Mouse (Mus musculus) thymus, adult 18-20 months (tissue): Measurements from ENCODE around the gene Ufsp1.
"Not testable (repeated sequence)": the region's sequence is repeated elsewhere in the genome, so short reads cannot be mapped to it uniquely, and the experiment has no call there.

ENCODE experiments used
- DNase-seq, 2 experiments: peaks; one replicate each; pipeline ENCODE4 v3.0.0; 2022; ENCODE audit warnings: mixed read lengths in 2 of 2

The Ufsp1 gene

DNA sequence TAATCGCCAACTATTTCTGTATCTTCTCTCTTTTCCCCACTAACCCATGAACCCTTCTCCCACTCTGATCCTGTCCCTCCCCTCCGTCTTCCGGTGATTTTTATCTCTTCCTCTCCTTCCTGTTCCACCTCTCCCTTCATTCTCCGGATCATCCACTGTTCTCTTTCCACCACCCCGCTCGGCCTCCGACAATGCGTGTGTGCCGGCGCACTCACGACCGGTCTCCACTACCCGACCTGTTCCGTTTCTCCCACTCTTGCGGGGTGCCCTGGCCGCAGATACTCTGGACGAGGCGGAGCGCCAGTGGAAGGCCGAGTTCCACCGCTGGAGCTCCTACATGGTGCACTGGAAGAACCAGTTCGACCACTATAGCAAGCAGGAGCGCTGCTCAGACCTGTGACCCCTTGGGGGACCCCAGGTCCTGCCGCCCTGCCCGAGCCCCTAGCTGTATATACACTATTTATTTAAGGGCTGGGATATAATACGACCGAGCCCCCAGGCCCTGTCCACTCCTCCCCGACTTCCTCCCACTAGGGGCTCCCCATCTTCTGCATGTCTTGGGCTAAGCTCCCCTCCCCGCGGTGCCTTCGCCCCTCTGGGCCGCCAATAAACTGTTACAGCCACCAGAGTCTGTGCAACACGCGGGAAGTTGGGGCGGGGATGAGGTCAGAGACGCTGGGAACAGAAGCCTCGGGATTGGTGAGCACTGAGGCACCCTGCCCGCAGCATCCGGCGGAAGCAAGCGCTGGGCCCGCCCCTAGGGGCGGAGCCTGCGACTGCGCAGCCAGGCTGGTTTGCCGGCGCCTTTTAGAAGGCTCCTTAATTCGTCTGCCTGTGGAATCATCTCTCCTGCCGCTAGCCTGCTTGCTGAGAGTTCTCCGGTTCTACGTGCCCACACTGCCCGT is at the start of gene Ufsp1:
Ufsp1 (plus strand) TSS at position 791 of the 905 bp plus-strand sequence.
- DNase-seq, result peak; percentile 90 to 92

DNA sequence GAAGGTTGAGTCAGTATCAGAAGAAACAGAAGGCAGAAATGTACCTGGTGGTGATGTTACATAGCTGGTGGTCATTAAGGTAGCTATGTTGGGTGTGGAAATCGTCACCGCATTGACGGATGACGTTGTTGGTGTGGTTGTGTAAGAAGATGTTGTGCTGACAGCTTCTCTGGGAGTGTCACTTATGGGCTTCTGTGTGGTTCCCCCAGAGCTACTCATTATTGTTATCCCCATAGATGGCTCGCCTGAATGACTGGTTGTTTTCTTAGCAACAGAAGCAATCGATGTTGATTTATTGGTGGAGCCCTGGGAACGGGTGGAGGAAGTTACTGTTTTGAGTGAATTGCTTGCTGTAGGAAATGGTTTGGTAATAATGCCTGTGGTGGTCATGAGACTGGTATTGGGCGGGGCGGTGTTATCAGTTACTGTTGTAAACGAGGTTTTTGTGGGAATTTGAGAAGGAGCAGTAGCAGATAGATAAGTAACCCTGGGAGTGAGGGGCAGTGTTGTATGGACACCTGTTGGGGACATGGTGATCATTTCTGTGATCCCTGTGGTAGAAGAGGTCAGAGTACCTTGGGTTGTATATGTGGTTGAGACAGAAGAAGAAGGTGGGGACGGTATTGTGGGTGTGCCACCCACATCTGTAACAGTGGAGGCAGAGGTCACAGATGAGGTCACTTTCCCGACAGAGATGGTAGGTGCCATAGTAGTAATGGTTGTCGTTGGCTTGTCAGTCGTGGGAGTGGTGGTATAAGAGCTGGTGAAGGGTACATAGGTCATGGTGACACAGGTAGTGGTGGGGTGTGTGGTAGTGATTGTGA is 30.3 kb upstream of the Ufsp1 start:
- DNase-seq, result no peak

DNA sequence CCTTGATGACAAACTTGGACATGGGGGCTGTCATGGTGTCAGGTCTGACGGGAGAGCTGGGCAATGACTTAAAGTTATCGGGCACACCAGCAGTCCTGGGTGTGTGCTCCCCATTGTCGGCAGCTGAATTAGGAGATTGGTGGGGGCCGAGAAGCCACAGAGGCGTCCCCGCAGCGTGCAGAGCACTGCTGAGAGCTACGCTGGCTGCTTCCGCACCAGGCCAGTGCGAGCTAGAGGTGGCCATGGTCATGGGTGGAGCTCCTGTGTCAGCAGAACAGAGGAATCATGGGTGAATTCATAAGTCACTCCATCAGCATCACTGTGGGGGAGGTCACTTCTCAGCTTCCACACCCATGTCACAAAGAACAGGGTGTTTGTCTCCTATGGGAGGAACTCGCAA is 29.6 kb upstream of the Ufsp1 start:
- no peak for DNase-seq

DNA sequence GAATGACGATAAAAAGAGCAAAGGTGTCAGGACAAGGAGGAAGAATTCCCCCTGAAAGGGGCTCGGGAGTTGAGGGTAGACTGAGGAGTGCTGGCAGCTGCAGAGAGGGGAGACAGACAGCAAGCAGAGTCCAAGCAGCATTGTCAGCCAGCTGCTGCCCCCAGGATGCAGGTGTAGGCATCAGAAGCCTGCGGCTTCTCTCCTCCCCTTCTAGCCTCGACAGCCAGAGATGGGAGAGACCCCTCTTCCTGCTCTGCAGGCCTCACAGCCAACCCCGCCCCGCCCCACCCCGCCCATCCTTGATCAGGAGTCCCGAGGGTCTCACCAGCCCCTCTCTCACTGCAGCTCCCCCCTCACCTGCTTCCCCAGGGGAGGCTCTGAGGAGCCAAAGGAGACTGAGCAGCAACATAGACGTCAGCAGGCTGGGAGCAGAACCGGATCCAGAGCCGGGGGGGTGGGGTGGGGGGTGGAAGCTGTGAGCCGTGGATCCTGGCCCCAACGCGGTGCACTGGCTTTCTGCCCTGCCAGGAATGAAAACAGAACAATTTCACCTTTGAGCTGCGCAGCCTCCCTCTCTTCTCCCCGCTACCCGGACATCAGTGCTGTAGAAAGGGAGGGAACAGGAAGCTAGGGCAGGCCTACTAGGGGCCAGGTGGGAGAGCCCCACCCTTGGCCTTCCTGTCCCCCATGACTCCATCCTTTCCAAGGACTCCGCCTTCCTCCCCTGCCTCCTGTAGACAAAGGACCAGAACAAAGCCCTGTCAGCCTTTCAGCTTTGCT is 26.1 kb upstream of the Ufsp1 start:
- peak; percentile 56 to 72 for DNase-seq

DNA sequence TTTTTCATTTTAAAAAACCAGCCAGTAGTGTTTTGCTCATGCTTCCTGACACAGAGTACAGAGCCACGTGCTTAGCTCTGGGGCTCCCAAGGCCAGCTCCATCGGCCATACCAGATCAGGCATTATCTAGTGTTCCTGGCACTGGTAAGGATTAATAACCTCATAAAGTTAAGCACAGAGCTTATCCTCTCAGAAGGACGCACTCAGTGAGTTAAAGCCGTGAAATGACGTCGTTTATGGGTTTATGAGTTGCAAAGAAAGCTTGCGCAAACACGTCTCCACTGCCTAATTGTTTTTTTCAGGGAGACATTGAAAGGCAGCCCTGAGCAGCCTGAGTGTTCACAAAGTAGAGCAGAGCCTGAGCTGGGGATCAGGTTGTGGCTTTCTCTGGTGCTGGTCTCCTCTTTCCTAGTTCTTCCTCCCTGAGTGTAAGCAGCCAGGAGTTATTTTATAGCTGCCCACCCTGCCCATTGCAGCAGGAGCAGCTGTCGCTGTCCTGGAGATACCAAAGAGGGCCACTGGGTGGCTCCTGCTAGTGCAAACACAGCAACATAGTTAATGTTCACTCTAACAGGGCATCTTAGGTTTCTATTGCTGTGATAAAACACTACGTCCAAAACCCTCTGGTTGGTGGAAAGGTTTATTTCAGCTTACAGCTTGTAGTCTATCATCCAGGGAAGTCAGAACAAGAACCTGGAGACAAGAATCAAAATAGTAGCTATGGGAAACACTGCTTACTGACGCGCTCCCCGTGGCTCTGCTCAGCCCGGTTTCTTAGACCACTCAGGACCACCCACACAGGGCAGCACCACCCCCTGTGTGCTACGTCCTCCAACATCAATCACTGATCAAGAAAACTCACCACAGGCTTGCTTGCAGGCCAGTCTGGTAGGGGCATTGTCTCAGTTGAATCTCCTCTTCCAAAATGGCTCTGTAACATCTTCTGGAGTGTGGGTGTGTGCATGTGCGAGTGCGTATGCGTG is 16.8 kb upstream of the Ufsp1 start:
- no peak for DNase-seq

DNA sequence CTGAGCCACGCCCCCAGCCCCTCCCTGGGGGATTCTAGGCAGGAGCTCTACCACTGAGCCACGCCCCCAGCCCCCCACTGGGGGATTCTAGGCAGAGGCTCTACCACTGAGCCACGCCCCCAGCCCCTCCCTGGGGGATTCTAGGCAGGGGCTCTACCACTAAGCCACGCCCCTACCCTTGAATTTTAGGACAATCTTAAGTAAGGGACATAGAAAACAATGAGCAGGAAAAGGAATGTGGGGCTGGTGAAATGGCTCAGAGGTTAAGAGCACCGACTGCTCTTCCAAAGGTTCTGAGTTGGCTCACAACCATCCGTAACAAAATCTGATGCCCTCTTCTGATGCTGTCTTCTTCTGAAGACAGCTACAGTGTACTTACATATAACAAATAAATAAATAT is 10.0 kb upstream of the Ufsp1 start:
- not testable (repeated sequence) for DNase-seq

DNA sequence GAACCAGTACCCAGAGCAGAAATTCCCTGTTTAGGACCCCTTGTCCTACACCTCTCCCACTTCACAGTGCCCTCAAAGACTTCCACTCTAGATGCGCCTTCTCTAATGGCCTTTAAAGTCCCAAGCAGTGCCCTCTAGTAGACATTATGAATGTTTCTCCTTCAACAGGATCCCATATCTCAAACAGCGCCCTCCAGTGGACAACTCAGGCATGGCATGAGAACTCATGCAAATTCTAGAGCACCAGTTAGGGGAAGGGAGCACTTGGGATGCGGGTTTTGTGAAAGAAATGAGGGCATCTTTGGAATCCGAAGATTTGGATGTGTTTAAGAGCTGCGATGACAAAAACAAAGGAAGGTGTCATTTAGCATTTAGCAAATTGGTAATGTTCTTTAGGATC is 9.4 kb upstream of the Ufsp1 start:
- DNase-seq, result no peak

DNA sequence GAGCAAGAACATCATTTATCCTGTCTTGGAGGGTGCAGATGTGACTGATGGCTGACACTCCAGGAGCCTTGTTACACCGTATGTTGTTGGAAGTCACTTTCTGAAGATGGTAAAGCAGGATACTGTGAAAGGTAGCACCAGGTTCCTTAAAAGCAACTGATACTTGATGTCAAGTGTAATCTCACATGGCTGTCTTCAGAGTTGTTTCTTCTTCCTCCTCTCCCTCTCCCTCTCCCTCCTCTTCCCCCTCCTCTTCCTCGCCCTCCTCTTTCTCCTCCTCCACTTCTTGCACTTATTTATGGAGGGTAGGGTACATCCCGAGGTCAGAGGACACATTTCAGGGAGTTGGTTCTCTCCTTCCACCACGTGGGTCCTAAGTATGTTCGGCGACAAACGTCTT is 8.4 kb upstream of the Ufsp1 start:
- no peak for DNase-seq

DNA sequence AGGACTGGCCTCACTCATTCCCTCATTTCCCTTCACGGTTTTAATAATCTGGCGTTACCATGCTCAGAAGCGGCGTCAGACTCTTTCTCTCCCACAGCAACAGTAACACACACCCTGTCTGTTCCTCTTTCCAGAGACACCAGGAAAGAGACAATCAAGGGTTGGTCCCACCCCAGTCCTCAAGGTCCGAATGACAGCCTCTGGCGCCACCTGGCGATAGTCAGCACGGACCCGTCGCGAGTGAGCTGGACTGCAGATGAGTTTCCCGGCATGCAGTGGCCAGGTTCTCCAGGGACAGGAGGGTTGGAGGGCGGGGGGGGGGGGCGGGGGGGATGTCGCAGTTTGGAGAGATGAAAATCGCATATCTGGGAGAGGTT is 7.8 kb upstream of the Ufsp1 start:
- DNase-seq, result peak; percentile 65 to 77

DNA sequence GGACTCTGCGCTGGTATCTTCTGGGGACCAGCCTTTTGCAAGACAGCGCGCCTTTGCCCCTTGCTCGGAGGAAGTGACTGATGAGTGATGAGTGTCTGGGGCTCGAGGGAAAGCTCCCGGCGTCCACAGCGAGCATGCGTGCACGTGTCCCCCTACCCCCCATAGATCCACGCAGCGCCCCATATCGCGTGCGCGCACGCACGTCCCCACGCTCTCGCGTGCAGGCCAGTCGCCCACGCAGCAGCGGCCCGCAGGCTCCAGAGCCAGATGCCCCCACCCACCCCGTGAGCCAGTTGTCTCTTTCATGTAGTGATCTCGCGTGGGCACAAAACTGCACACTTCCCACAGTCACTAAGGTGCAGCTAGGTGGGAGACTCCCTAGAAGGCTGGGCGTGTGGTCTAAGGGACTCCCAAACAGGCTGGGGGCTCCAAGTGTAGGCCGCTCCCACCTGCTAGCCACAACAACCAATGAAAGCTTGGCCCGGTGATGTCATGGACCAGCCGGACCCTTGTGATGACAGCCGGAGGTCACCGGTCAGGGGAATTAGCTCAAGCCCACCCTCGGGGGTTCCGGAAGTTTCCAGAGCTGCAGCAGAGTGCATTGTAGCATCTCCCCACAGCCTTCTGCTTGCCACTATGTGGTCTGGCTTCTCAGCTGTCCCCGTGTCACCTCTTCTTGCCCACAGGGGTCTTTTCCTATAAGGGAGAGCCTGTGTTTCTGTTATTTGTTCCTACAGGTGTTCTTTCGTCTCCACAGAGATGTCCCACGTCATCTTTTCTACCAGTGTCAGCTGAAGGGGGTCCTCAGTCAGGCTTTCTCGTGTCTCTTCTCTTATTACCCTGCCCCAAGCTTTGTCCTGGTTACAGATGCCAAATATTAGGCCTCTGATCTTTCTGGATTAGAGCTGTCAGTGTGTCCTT is 7.1 kb upstream of the Ufsp1 start, which contains the start of gene Ache:
Ache (plus strand) TSS at position 488 of the 921 bp plus-strand sequence.
- DNase-seq, result no peak

DNA sequence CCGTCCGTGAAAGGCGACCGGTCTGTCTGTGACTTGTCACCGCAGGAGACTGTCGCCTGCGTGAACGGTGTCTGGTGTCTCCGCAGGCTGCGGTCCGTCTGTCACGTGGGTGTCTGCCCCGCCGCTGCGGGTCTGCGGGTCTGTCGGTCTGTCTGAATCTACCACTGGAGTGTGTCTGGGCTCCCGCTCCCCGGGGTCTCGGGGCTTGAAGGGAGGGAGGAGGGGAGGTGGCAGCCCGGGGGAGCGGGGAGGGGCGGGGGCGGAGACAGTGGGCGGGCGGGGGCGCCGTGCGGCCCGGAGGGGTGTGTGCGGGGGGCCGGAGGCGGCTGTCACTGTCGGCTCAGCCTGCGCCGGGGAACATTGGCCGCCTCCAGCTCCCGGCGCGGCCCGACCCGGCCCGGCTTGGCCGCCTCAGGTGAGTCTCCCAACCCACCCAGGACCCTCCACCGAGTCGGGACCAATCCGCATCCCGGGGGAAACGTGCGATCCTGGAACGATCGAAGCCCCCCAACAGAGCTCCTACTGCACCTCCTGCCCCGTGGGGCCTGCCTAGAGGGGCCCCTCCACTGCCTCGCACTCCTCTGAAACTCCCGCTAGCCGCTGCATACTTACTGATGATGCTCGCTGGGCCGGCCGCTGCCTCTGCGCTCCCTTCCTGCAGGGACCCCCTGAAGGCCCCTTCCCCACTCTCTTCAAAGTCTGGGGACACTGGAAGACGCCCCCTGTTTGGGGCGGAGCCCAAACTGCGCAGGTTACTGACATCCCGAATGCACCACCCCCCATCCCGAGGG is 6.3 kb upstream of the Ufsp1 start:
- no peak for DNase-seq

DNA sequence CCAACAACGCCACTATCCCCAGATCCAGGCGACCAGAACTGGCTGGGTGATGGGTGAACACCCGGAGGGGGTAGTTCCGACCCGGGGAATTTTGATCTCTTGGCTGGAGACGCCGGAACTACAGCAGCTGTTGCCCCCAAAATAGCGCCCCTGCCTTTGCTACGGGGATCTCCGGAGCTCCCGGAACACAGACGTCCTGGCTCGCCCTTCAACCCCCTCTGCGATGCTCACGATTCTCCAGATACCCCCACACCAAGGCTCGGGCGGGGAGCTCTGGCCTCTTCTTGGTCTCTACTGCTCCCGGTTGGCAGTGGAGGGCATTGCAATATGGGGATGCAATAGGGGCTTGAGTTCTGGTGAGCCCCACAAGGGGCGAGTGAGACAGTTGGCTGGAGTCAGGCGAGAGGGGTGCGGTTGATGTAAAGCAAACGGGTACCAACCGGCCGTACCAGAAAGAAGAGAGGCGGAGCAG is 5.4 kb upstream of the Ufsp1 start:
- peak in 1 of 2 experiments; percentile 35 for DNase-seq

DNA sequence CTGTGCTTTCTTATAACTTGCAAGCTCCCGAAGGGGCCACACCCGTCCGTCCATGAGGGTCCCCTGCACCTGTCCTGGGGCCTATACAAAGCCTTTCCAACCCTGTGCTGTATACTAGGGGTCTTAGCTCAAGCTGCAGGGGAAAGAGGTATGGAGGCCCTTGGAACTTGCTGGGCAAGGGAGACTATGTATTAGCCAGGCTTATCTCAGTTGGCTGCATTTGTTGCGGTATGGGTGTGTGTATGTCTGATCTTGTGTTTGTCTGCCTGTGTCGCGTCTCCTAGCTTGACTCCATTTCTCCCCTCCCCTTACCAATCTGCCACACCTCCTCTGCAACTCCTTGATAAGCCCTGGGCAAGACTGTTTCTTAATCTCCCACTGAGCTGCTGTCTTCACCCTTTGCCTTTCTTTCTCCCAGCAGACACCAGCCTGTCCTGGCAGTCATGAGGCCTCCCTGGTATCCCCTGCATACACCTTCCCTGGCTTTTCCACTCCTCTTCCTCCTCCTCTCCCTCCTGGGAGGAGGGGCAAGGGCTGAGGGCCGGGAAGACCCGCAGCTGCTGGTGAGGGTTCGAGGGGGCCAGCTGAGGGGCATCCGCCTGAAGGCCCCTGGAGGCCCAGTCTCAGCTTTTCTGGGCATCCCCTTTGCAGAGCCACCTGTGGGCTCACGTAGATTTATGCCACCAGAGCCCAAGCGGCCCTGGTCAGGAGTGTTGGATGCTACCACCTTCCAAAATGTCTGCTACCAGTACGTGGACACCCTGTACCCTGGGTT is 4.7 kb upstream of the Ufsp1 start:
- no peak for DNase-seq

DNA sequence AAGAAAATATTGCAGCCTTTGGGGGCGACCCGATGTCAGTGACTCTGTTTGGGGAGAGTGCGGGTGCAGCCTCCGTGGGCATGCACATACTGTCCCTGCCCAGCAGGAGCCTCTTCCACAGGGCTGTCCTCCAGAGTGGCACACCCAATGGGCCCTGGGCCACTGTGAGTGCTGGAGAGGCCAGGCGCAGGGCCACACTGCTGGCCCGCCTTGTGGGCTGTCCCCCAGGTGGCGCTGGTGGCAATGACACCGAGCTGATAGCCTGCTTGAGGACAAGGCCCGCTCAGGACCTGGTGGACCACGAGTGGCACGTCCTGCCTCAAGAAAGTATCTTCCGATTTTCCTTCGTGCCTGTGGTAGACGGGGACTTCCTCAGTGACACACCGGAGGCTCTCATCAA is 3.8 kb upstream of the Ufsp1 start:
- DNase-seq, result no peak

DNA sequence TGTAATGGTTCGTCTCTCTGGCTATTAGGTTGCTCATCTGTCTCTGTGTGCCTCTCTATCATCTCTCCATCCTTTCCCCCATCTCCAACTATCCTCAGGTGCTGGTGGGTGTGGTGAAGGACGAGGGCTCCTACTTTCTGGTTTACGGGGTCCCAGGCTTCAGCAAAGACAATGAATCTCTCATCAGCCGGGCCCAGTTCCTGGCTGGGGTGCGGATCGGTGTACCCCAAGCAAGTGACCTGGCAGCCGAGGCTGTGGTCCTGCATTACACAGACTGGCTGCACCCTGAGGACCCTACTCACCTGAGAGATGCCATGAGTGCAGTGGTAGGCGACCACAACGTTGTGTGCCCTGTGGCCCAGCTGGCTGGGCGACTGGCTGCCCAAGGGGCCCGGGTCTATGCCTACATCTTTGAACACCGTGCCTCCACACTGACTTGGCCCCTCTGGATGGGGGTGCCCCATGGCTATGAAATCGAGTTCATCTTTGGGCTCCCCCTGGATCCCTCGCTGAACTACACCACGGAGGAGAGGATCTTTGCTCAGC is 3.0 kb upstream of the Ufsp1 start:
- no peak for DNase-seq

DNA sequence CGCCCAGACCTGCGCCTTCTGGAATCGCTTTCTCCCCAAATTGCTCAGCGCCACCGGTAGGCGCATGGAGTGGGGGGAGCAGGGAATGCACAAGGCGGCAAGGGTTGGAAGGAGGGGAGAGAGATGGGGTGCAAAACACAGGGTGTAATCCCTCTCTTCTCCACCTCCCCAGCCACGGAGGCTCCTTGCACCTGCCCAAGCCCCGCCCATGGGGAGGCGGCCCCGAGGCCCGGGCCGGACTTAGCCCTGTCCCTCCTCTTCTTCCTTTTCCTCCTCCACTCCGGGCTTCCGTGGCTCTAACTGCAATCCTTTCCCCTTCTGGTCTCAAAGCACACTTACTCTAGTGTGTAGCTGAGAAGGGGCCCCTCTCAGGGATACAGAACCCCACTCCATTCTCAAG is 1.1 kb upstream of the Ufsp1 start:
- peak; percentile 58 to 64 for DNase-seq

DNA sequence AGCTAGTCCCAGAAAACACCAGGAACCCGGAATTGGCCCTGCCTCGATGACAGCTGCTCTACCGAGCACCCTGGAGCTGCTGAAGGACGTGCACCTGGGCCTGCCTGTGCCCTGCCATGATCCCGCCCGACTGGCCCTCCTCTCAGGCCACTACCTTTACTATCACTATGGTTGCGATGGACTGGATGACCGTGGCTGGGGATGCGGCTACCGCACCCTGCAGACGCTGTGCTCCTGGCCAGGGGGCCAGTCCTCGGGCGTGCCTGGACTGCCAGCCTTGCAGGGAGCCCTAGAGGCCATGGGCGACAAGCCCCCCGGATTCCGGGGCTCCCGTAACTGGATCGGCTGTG is 290 bp downstream of the Ufsp1 start:
- no peak for DNase-seq

DNA sequence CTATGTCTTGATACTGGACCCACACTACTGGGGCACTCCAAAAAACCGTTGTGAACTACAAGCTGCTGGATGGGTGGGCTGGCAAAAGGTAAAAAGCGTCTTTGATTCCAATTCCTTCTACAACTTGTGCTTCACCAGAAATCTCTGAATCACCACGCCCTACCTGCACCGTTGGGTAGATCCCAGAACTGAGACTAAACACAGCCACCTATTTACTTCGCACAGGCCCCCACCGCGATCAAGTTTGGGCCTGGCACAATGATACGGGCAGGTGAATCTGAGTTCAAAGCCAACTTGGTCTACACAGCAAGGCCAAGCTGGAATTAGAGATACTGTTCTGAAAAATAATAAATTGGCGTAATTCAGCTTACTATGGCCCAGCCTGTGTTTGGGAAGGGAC is 867 bp downstream of the Ufsp1 start:
- no peak for DNase-seq

DNA sequence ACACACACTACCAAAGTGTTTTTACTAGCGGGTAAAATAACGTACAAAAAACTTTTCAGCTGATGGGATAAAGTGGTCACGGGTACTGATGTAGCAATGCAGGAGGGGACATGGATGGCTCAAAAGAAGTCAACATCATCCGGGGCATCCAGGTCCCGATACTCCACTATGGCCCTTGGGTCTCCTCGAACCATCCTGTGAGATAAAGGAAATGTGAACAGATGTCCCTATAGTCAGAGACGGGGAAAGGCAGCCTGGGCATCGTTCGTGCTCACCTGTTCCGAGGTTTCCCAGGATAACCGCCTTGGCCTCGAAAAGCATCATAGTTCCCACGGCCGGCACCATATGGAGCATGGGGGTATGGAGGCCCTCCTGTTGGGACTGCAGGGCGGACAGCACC is 1.3 kb downstream of the Ufsp1 start:
- DNase-seq, result no peak
